Mouse (Mus musculus) neural tube, embryonic 14.5 days (tissue): Measurements from ENCODE around the gene Btnl2. TPM values are rescaled to one million over a fixed set of nuclear protein-coding genes. Genes with fewer than 3 reads are reported as not detected.

ENCODE experiments used
- ATAC-seq: fragments of 200-750 bp; cut with Nextera tagmentation; 2 replicates; pipeline ENCODE4 v1.8.0; 2017; ENCODE audit warnings: low read depth, mild to moderate bottlenecking, moderate TSS enrichment, moderate library complexity
- H3K27ac ChIP-seq: fragments of 300-500 bp; sonication (generic); 2 replicates; pipeline ENCODE4 v1.5.1; 2014; ENCODE audit warnings: low read depth, mild to moderate bottlenecking, control low read depth, low read length, moderate library complexity, mixed read lengths
- H3K27me3 ChIP-seq: fragments of 300-500 bp; sonication (generic); 2 replicates; pipeline ENCODE4 v1.6.1; 2014; ENCODE audit warnings: low read length; ENCODE audit not compliant: control insufficient read depth, insufficient read depth
- H3K36me3 ChIP-seq: fragments of 300-500 bp; sonication (generic); 2 replicates; pipeline ENCODE4 v1.6.1; 2014; ENCODE audit warnings: low read length, mixed read lengths; ENCODE audit not compliant: control insufficient read depth, insufficient read depth
- H3K4me1 ChIP-seq: fragments of 300-500 bp; sonication (generic); 2 replicates; pipeline ENCODE4 v1.6.1; 2014; ENCODE audit warnings: low read length; ENCODE audit not compliant: control insufficient read depth, insufficient read depth
- H3K4me2 ChIP-seq: fragments of 300-500 bp; sonication (generic); 2 replicates; pipeline ENCODE4 v1.6.1; 2014; ENCODE audit warnings: mild to moderate bottlenecking, low read depth, low read length, control low read depth
- H3K4me3 ChIP-seq: fragments of 300-500 bp; sonication (generic); 2 replicates; pipeline ENCODE4 v1.5.1; 2014; ENCODE audit warnings: low read depth, low read length, control low read depth, mixed read lengths
- H3K9ac ChIP-seq: fragments of 300-500 bp; sonication (generic); replicated peaks from 2 replicates; pipeline ENCODE4 v1.6.1; 2014; ENCODE audit warnings: low read depth, mild to moderate bottlenecking, control low read depth, low read length, mixed read lengths
- H3K9me3 ChIP-seq: fragments of 300-500 bp; sonication (generic); 2 replicates; pipeline ENCODE4 v1.6.1; 2016; ENCODE audit warnings: low read length; ENCODE audit not compliant: control insufficient read depth
- WGBS: fragments of 180-500 bp; shearing (Covaris S2); extraction: QIAGEN DNeasy Blood & Tissue Kit; methylation state at CpG from one replicate; pipeline ENCODE4 v1.1.7; 2014; 5-methylcytosine and 5-hydroxymethylcytosine counted together
- polyA plus RNA-seq: library from polyadenylated mRNA; unstranded; fragments of >200 nt; fragmentation: Nextera tagmentation; extraction: Ambion mirVana; gene quantifications from 2 replicates; pipeline ENCODE4 v1.2.1, GENCODE M21; 2014

Btnl2 gene
- polyA plus RNA-seq, 1 experiment from 2014 or later: not detected

DNA sequence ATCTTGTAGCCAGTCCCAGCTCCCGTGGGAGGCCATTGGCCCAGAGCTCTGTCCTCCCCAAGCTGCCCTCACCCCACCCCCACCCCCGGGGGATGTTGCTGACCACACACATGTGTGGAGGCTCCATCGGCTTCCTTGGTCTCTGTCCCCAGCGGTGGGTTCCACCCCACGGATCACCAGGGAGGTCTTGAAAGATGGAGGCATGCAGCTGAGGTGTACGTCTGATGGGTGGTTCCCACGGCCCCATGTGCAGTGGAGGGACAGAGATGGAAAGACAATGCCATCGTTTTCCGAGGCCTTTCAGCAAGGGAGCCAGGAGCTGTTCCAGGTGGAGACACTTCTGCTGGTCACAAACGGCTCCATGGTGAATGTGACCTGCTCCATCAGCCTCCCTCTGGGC, 10.4 kb downstream of the Btnl2 start:
- WGBS: 77% methylated on average over 10 of the region's 10 CpGs
- ATAC-seq: no peak
- Histone ChIP-seq H3K4me2 (no peak overlapping the region), H3K4me3 (no peak overlapping the region), H3K36me3 (no peaks in the 10 kb centered on the region), H3K27ac (no peak overlapping the region), H3K27me3 (no peaks in the 10 kb centered on the region), H3K4me1 (no peaks in the 10 kb centered on the region), H3K9ac (no peak overlapping the region), H3K9me3 (no peaks in the 10 kb centered on the region)

GRCm38 (mm10) chr17:34370563-34370962, 15.9 kb downstream of the Btnl2 start:
- WGBS: 85% methylated on average over 4 of the region's 4 CpGs
- Histone ChIP-seq H3K4me3 (no peak overlapping the region), H3K4me2 (no peak overlapping the region), H3K9ac (no peak overlapping the region), H3K4me1 (no peaks in the 10 kb centered on the region), H3K27me3 (no peaks in the 10 kb centered on the region), H3K27ac (no peak overlapping the region), H3K9me3 (no peaks in the 10 kb centered on the region), H3K36me3 (no peaks in the 10 kb centered on the region)
- no peak for ATAC-seq

DNA sequence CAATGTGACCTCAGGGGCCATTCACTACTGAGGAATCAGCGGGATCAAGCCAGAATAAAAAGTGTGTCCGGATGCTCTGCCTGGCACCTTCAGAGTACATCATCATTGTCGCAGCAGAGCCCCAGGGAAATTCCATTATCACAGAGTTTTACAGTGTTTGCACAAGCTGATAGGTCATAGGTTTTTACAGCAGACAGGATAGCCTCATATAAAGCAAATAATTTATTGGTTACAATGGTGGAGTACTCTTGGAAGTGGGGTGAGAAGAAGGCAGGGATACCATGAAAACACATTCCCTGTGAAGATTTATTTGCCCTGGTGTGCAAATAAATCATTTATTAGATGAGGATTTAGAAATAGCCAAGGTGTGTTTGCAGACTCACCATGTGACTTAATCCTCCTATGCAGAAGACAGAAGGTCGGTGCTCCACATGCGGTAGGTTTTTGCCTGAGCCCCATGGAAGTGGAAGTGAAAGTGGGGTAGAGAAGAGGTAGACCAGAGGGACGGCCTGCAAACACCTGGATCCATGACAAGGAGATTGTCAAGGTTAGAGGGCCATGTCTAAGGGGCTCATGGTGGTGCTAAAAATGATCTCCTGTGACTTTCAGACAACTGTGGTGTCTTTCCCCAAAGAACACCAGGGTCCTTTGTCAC, 18.6 kb downstream of the Btnl2 start:
- Histone ChIP-seq H3K9me3 (no peaks in the 10 kb centered on the region), H3K27me3 (no peaks in the 10 kb centered on the region), H3K9ac (no peak overlapping the region), H3K36me3 (no peaks in the 10 kb centered on the region), H3K4me2 (no peak overlapping the region), H3K4me1 (no peaks in the 10 kb centered on the region), H3K27ac (no peak overlapping the region), H3K4me3 (no peak overlapping the region)
- no peak for ATAC-seq
- 77% methylated on average over 6 of the region's 6 CpGs for WGBS

GRCm38 (mm10) chr17:34376847-34377246, 22.2 kb downstream of the Btnl2 start, which contains the start of gene Btnl1:
TSS of gene Btnl1 (plus strand) at chr17:34377132.
- H3K27me3 ChIP-seq: no peaks in the 10 kb centered on the region
- ATAC-seq: no peak

DNA sequence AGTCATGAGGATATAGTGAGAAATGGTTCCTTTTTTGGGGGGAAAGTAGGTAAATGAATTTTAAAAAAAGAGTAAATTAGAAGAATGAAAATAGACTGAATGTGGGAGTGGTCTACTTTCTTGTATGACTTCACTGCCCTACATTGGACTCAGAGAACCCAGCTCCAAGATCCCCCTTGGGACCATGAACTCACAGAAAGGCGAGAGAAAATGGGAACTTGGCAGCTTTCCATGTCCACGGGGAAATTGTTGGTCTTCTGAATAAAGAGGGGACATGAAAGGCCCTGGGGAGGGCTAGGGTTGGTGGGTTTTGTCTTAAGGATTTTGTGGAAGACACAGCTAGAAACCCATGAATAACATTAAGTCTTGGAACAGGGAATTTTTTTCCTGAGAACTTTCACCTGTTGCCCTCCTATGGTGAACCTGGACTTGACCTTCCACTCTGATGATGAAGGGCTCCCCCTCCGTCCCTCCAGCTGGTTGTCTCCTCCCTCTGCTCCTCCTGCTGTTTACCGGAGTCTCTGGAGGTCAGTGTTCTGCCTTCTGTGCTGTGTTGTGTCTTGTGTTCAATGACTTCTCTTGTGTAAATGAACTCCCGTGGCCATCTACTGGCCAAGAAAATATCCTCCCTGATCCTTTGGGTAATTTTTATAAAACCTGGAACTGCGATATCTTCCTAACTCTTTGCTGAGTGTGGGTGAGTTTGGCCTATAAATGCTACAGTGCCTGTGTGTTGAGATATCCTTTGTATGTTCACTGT, 23.0 kb downstream of the Btnl2 start:
- H3K27me3 ChIP-seq: no peaks in the 10 kb centered on the region
- H3K9ac ChIP-seq: no peak overlapping the region
- H3K36me3 ChIP-seq: no peaks in the 10 kb centered on the region
- H3K27ac ChIP-seq: no peak overlapping the region
- H3K4me1 ChIP-seq: no peaks in the 10 kb centered on the region
- no peak overlapping the region for H3K4me3 ChIP-seq
- no peak overlapping the region for H3K4me2 ChIP-seq
- ATAC-seq: no peak
- 60% methylated on average over 6 of the region's 6 CpGs for whole genome bisulfite sequencing
- H3K9me3 ChIP-seq: no peaks in the 10 kb centered on the region

More at GRCm38 (mm10) chr17:34376847-34377246, 22.2 kb downstream of the Btnl2 start, which contains the start of gene Btnl1:
- no peak within 1 kb of the TSS for H3K4me3 ChIP-seq
- H3K36me3 ChIP-seq: no peaks in the 10 kb centered on the region
- 87% methylated on average over 2 of the region's 2 CpGs for WGBS
- H3K27ac ChIP-seq: no peak within 1 kb of the TSS
- no peak within 1 kb of the TSS for H3K9ac ChIP-seq
- H3K4me2 ChIP-seq: no peak within 1 kb of the TSS
- no peaks in the 10 kb centered on the region for H3K4me1 ChIP-seq
- H3K9me3 ChIP-seq: no peaks in the 10 kb centered on the region

DNA sequence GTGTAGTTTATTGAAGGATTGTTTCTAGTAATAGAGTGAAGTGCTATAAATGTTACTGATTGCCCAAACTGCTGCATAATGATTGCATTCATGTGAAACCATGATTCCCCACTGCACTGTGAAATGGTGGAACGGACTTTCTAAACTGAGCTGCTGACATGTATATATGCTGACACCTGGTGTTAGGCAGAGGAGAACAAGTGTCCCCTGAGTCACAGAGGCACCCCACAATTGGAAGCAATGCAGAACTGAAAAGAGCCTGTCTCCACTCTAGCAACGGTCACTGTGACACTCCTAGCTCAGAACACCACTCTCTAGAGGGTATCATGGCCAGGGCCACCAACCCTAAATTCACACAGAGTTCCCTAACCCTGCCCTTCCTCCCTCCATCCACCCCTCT, 24.1 kb downstream of the Btnl2 start:
- H3K9me3 ChIP-seq: no peaks in the 10 kb centered on the region
- 84% methylated on average over 2 of the region's 2 CpGs for WGBS
- ATAC-seq: no peak

DNA sequence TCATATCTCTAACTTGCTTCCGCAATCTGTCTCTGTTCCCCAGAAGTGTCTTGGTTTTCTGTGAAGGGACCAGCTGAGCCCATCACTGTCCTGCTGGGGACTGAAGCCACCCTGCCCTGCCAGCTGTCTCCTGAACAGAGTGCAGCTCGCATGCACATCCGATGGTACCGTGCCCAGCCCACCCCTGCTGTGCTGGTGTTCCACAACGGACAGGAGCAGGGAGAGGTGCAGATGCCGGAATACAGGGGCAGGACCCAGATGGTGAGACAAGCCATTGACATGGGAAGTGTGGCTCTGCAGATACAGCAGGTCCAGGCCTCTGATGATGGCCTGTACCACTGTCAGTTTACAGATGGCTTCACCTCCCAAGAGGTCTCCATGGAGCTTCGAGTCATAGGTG, 24.8 kb downstream of the Btnl2 start:
- H3K27me3 ChIP-seq: no peaks in the 10 kb centered on the region

More for the DNA sequence above, 24.1 kb downstream of the Btnl2 start:
- Histone ChIP-seq H3K4me1 (no peaks in the 10 kb centered on the region), H3K27me3 (no peaks in the 10 kb centered on the region), H3K27ac (no peak overlapping the region), H3K36me3 (no peaks in the 10 kb centered on the region), H3K4me2 (no peak overlapping the region), H3K4me3 (no peak overlapping the region), H3K9ac (no peak overlapping the region)

GRCm38 (mm10) chr17:34381876-34382275, 27.3 kb downstream of the Btnl2 start:
- Histone ChIP-seq H3K27ac (no peak overlapping the region), H3K9me3 (no peaks in the 10 kb centered on the region), H3K4me2 (no peak overlapping the region), H3K4me1 (no peaks in the 10 kb centered on the region), H3K9ac (no peak overlapping the region), H3K27me3 (no peaks in the 10 kb centered on the region), H3K36me3 (no peaks in the 10 kb centered on the region), H3K4me3 (no peak overlapping the region)
- no peak for ATAC-seq
- WGBS: 80% methylated on average over 11 of the region's 11 CpGs

More for the DNA sequence above, 24.8 kb downstream of the Btnl2 start:
- no peak overlapping the region for H3K4me3 ChIP-seq
- 70% methylated on average over 7 of the region's 7 CpGs for WGBS
- no peak for ATAC-seq
- H3K9ac ChIP-seq: no peak overlapping the region
- no peak overlapping the region for H3K27ac ChIP-seq
- no peaks in the 10 kb centered on the region for H3K36me3 ChIP-seq
- no peaks in the 10 kb centered on the region for H3K4me1 ChIP-seq
- H3K4me2 ChIP-seq: no peak overlapping the region
- H3K9me3 ChIP-seq: no peaks in the 10 kb centered on the region

DNA sequence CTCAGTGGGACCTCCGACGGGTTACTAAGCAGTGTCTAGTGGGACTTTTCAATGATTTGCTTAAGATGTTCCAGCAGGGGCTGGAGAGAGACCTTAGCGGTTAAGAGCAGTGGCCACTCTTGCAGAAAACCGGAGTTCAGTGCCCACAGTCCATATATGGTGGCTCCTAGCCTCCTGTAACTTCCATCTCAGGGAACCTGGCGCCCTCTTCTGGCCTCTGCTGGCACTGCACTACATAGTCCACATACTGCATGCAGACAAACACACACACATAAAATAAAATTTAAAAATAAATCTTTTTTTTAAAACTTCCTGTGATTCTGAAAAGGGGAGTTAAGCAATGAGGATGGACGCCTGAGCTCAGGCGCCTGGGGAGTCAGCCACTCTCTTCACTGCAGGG, 28.6 kb downstream of the Btnl2 start:
- Histone ChIP-seq H3K36me3 (no peaks in the 10 kb centered on the region), H3K9ac (no peak overlapping the region), H3K4me1 (no peaks in the 10 kb centered on the region), H3K27ac (no peak overlapping the region), H3K27me3 (no peaks in the 10 kb centered on the region), H3K4me2 (no peak overlapping the region), H3K4me3 (no peak overlapping the region), H3K9me3 (no peaks in the 10 kb centered on the region)
- WGBS: 77% methylated on average over 7 of the region's 7 CpGs
- no peak for ATAC-seq
